Mouse (Mus musculus) A20 (cell line): Measurements from ENCODE around the gene Ift172.
"Not testable (repeated sequence)": the region's sequence is repeated elsewhere in the genome, so short reads cannot be mapped to it uniquely, and the experiment has no call there.

Experiments
- DNase-seq: peaks from one replicate; pipeline ENCODE4 v3.0.0-alpha.2; 2011; ENCODE audit warnings: low read depth, low spot score

The Ift172 gene

GRCm38 (mm10) chr5:31218294-31218693 is 72.6 kb downstream of the Ift172 start:
- DNase-seq: peak; percentile 62

- not testable (repeated sequence) for DNase-seq
Measured at GRCm38 (mm10) chr5:31216554-31216953, 74.4 kb downstream of the Ift172 start.

DNA sequence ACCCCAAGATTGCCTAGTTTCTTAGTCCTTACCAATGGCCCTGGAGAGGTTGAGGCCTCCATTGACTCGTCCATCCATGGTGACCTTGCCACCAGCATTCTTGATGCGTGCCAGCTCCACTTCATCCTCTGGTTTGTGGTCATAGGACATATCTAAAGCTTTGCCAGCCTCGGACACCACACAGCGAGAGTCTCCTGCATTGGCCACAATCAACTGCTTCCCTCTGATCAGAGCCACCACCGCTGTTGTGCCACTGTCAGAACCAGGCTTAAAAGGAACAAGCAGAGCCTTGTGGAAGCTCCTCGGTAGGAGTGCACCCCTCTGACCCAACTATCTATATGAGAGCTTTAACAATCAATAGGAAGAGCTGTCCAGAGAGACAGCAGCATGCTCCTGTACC is 86.5 kb downstream of the Ift172 start:
- DNase-seq: no peak

- no peak for DNase-seq
Measured at GRCm38 (mm10) chr5:31203866-31204265, 87.0 kb downstream of the Ift172 start.
